Mouse (Mus musculus): ENCODE results near the gene Adora2a. TPM values are rescaled to one million over a fixed set of nuclear protein-coding genes. Genes with fewer than 3 reads are reported as not detected.

The Adora2a gene
- polyA plus RNA-seq, 1 experiment from 2014 or later, result 2.3 TPM

- whole genome bisulfite sequencing, result 65% methylated on average over 6 of the region's 6 CpGs
Observed at GRCm38 (mm10) chr10:75314190-75314980, 2.3 kb upstream of the Adora2a start.

DNA sequence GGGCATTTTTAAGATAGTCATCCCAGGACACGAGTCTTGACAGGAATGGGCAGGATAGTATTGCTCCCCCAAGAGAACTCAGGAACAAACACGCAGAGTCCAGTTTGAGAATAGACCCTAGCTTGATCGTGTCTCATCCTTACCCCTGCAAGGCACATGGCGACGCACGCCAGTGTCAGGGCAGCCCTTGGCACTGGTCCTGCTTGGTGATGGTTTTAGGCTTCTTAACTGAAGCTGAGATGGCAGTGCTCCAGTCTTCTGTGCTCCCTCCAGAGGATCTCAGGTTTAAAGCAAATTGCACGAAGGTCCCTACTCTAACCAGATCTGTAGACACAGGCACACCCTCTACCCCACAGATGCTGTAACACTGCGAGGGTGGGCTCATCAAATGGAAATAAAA is 921 bp upstream of the Adora2a start:
- no peak for ATAC-seq (ENCODE audit: insufficient number of reproducible peaks, insufficient read depth, low FRiP score, low TSS enrichment)
- Histone ChIP-seq H3K27me3 (peaks cover 45% of the 10 kb centered on the region), H3K4me2 (replicated peaks) (no peak overlapping the region), H3K4me3 (no peak overlapping the region), H3K36me3 (peaks cover 26% of the 10 kb centered on the region), H3K9ac (no peak overlapping the region), H3K9me3 (no peaks in the 10 kb centered on the region), H3K4me1 (0 out of 2 replicates have a peak, but pooled peaks cover 3% of the 10 kb centered on the region), H3K27ac (no peak overlapping the region)
- 78% methylated on average over 8 of the region's 8 CpGs for WGBS

More at GRCm38 (mm10) chr10:75314190-75314980, 2.3 kb upstream of the Adora2a start:
- H3K4me1 ChIP-seq, result 0 out of 2 replicates have a peak, but pooled peaks cover 3% of the 10 kb centered on the region
- H3K9ac ChIP-seq, result no peak overlapping the region
- H3K9me3 ChIP-seq, result no peaks in the 10 kb centered on the region
- H3K4me3 ChIP-seq, result no peak overlapping the region
- no peak overlapping the region for H3K4me2 ChIP-seq (replicated peaks)
- H3K36me3 ChIP-seq, result peaks cover 38% of the 10 kb centered on the region
- peaks cover 35% of the 10 kb centered on the region for H3K27me3 ChIP-seq
- no peak overlapping the region for H3K27ac ChIP-seq
- no peak for ATAC-seq (ENCODE audit: insufficient number of reproducible peaks, insufficient read depth, low FRiP score, low TSS enrichment)

DNA sequence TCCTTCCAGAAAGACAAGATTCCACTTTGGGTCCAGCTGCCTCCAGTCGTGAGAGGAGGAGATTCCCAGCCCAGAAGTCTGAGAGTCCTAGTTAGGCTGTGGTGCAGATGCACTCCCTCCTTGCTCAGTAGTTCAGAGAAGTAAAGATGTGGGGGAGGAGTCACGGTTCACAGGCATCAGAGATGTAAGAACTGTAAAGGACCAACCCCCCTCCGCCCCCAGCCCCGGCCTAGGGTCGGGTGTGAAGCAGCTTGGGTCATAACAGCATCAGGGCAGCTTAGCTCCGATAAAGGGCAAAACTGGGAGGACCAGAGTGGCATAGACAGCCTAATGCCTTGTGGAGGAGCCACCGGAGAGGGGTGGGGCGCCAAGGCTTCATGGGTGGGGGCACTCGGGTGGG is 205 bp upstream of the Adora2a start:
- H3K9ac ChIP-seq, result peak overlapping the region; percentile 39
- 0 out of 2 replicates have a peak, but pooled peaks cover 3% of the 10 kb centered on the region for H3K4me1 ChIP-seq
- peaks cover 45% of the 10 kb centered on the region for H3K27me3 ChIP-seq
- 0 out of 2 replicates have a peak overlapping the region, but pooled peaks have one; percentile 7 for H3K27ac ChIP-seq
- H3K4me3 ChIP-seq, result peak overlapping the region; percentile 39
- peak overlapping the region; percentile 63 for H3K4me2 ChIP-seq (replicated peaks)
- no peak for ATAC-seq (ENCODE audit: insufficient number of reproducible peaks, insufficient read depth, low FRiP score, low TSS enrichment)
- H3K36me3 ChIP-seq, result peaks cover 19% of the 10 kb centered on the region
- H3K9me3 ChIP-seq, result no peaks in the 10 kb centered on the region
- WGBS, result 3% methylated on average over 9 of the region's 9 CpGs

DNA sequence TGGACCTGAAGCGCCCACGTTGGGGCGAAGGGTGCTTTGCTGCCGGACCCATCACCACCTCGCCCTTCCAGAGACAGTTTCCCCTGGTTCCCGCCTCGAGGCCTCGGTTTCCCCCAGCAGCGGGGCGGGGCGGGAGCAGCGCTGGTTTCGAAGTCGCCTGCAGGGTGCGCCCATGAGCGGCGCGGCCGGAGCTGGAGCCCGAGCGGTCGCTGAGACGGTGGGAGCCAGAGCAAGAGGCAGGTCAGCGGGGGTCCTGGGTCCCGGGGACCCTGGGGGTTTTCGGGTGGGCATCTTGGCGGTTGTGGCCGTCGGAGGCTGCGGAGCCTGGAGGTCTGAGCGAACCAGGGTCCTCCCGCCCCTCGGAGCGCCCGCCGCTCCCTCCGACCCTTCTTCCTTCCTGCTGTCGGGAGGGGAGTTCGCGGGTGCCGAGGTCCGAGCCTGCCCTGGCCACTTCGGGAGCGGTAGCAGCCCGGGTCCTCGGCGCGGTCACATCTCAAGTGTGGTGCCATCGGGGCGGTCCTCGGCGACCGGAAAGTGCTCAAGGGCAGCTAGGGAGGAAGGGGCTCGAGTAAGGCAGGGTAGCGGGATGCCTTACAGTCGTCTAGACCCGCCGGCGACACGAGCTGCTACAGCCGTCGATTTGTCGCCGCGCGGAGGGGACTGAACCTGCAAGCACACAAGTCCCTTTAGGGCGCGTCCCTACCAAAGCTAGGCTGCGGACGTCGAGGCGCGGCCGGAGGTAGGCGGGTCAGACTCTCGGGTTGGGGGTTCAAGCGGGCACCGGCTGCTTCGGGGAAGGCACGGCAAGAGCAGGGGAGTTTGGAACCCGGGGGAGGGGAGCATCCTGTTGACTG is 458 bp downstream of the Adora2a start:
- peak overlapping the region; percentile 39 for H3K9ac ChIP-seq
- peak overlapping the region; percentile 63 for H3K4me2 ChIP-seq (replicated peaks)
- 0 out of 2 replicates have a peak, but pooled peaks cover 3% of the 10 kb centered on the region for H3K4me1 ChIP-seq
- no peak overlapping the region for H3K27ac ChIP-seq
- 1% methylated on average over 80 of the region's 81 CpGs for WGBS
- H3K27me3 ChIP-seq, result peaks cover 45% of the 10 kb centered on the region
- H3K36me3 ChIP-seq, result peaks cover 12% of the 10 kb centered on the region; the same call in 1 of the 2 replicates
- peak overlapping the region; percentile 39 for H3K4me3 ChIP-seq
- no peak for ATAC-seq (ENCODE audit: insufficient number of reproducible peaks, insufficient read depth, low FRiP score, low TSS enrichment)
- H3K9me3 ChIP-seq, result no peaks in the 10 kb centered on the region

GRCm38 (mm10) chr10:75318206-75318605 is 1.5 kb downstream of the Adora2a start:
- no peak for ATAC-seq (ENCODE audit: insufficient number of reproducible peaks, insufficient read depth, low FRiP score, low TSS enrichment)
- peaks cover 45% of the 10 kb centered on the region for H3K27me3 ChIP-seq

GRCm38 (mm10) chr10:75320321-75320720 is 3.6 kb downstream of the Adora2a start:
- H3K4me2 ChIP-seq (replicated peaks), result no peak overlapping the region
- ATAC-seq (ENCODE audit: insufficient number of reproducible peaks, insufficient read depth, low FRiP score, low TSS enrichment), result no peak
- no peaks in the 10 kb centered on the region for H3K9me3 ChIP-seq
- 0 out of 2 replicates have a peak, but pooled peaks cover 9% of the 10 kb centered on the region for H3K4me1 ChIP-seq
- no peak overlapping the region for H3K4me3 ChIP-seq
- H3K9ac ChIP-seq, result no peak overlapping the region
- no peaks in the 10 kb centered on the region for H3K36me3 ChIP-seq
- 56% methylated on average over 4 of the region's 4 CpGs for WGBS
- peaks cover 45% of the 10 kb centered on the region for H3K27me3 ChIP-seq
- H3K27ac ChIP-seq, result no peak overlapping the region

More at GRCm38 (mm10) chr10:75318206-75318605, 1.5 kb downstream of the Adora2a start:
- Histone ChIP-seq H3K27ac (no peak overlapping the region), H3K9me3 (no peaks in the 10 kb centered on the region), H3K4me1 (0 out of 2 replicates have a peak, but pooled peaks cover 9% of the 10 kb centered on the region), H3K4me2 (replicated peaks) (peak overlapping the region; percentile 63; the same call in 1 of the 2 replicates), H3K4me3 (peak overlapping the region; percentile 39; the same call in 1 of the 2 replicates), H3K36me3 (0 out of 2 replicates have a peak, but pooled peaks cover 2% of the 10 kb centered on the region), H3K9ac (no peak overlapping the region)
- whole genome bisulfite sequencing, result 79% methylated on average over 6 of the region's 6 CpGs

DNA sequence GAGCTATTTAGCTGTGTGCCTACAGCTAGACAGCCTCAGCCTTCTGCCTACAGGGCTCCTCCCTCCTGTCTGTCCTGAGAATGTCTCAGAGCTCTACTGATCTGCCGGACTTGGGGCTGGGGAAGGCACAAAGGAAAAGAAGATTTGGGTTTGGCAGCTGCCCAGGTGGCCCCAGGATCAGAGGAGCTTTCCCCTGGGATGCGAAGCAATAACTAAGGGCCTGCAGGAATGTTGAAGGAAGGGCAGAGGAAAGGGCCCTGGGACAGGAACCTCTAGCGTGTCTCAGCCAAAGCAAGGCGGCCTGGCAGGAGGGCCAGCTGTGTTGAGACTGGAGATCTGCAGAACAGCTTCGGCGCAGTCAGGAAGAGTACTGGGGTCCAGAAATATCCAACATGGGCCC is 6.3 kb downstream of the Adora2a start:
- H3K36me3 ChIP-seq, result no peaks in the 10 kb centered on the region
- H3K4me1 ChIP-seq, result 0 out of 2 replicates have a peak, but pooled peaks cover 5% of the 10 kb centered on the region
- H3K27ac ChIP-seq, result no peak overlapping the region
- H3K4me3 ChIP-seq, result no peak overlapping the region
- WGBS, result 61% methylated on average over 6 of the region's 6 CpGs
- no peak overlapping the region for H3K4me2 ChIP-seq (replicated peaks)
- no peak overlapping the region for H3K9ac ChIP-seq
- no peak for ATAC-seq (ENCODE audit: insufficient number of reproducible peaks, insufficient read depth, low FRiP score, low TSS enrichment)
- H3K9me3 ChIP-seq, result no peaks in the 10 kb centered on the region
- peaks cover 24% of the 10 kb centered on the region for H3K27me3 ChIP-seq

DNA sequence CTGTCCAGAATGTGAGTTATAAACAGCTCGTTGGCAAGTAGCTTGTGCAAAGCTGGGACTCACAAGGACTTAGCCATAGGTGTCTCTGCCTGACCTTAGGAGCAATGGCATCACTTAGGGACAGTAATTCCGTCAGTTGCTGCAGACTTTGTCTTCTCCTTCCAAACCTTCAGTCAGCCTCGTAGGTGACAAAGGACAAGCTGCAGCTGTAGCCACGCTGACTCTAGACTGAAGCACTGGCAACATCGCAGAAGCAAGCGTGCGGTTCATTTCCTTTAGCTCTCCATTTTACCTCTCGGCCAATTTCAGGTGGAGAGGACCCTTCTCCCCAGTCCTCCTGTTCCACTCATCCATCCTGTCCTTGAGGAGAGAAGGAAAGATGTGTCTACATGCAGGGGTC is 7.3 kb downstream of the Adora2a start:
- no peak for ATAC-seq (ENCODE audit: insufficient number of reproducible peaks, insufficient read depth, low FRiP score, low TSS enrichment)
- H3K9me3 ChIP-seq, result no peaks in the 10 kb centered on the region
- H3K4me3 ChIP-seq, result no peak overlapping the region
- H3K4me2 ChIP-seq (replicated peaks), result no peak overlapping the region
- no peak overlapping the region for H3K27ac ChIP-seq
- no peak overlapping the region for H3K9ac ChIP-seq
- no peaks in the 10 kb centered on the region for H3K36me3 ChIP-seq
- WGBS, result 82% methylated on average over 8 of the region's 8 CpGs
- H3K4me1 ChIP-seq, result 0 out of 2 replicates have a peak, but pooled peaks cover 5% of the 10 kb centered on the region
- peaks cover 14% of the 10 kb centered on the region for H3K27me3 ChIP-seq

DNA sequence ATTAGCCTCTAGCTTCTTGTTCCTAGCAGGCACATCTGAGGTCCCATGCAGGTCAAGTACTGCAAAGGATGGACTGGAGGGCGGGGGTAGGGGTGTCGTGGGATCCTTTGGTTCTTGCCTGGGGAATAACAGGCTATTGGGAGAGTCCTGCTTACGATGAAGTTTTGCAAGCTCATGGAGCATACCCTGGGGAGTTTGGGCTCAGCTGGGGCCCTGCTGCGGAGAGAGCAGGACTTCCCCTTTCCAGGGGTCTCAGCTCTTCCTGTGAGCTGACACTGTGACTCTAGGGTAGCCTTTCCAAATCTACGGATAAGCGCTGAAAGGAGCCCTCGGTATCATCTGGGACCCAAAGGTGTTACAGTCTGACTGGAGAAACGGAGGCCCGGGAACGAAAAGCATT is 7.7 kb downstream of the Adora2a start:
- no peak for ATAC-seq (ENCODE audit: insufficient number of reproducible peaks, insufficient read depth, low FRiP score, low TSS enrichment)
- no peak overlapping the region for H3K9ac ChIP-seq
- no peaks in the 10 kb centered on the region for H3K36me3 ChIP-seq
- peaks cover 10% of the 10 kb centered on the region for H3K27me3 ChIP-seq
- no peaks in the 10 kb centered on the region for H3K9me3 ChIP-seq
- 69% methylated on average over 10 of the region's 10 CpGs for WGBS
- H3K4me3 ChIP-seq, result no peak overlapping the region
- 0 out of 2 replicates have a peak, but pooled peaks cover 5% of the 10 kb centered on the region for H3K4me1 ChIP-seq
- no peak overlapping the region for H3K27ac ChIP-seq
- H3K4me2 ChIP-seq (replicated peaks), result no peak overlapping the region

GRCm38 (mm10) chr10:75325821-75326220 is 9.1 kb downstream of the Adora2a start:
- Histone ChIP-seq H3K27me3 (no peaks in the 10 kb centered on the region), H3K36me3 (no peaks in the 10 kb centered on the region), H3K4me1 (0 out of 2 replicates have a peak, but pooled peaks cover 5% of the 10 kb centered on the region), H3K4me3 (no peak overlapping the region), H3K27ac (no peak overlapping the region), H3K9ac (no peak overlapping the region), H3K9me3 (no peaks in the 10 kb centered on the region), H3K4me2 (replicated peaks) (no peak overlapping the region)
- WGBS, result 92% methylated on average over 23 of the region's 23 CpGs
- ATAC-seq (ENCODE audit: insufficient number of reproducible peaks, insufficient read depth, low FRiP score, low TSS enrichment), result no peak

GRCm38 (mm10) chr10:75326553-75326952 is 9.9 kb downstream of the Adora2a start:
- no peaks in the 10 kb centered on the region for H3K36me3 ChIP-seq
- no peak overlapping the region for H3K27ac ChIP-seq
- H3K4me3 ChIP-seq, result no peak overlapping the region
- no peaks in the 10 kb centered on the region for H3K9me3 ChIP-seq
- H3K4me2 ChIP-seq (replicated peaks), result no peak overlapping the region
- H3K27me3 ChIP-seq, result no peaks in the 10 kb centered on the region
- ATAC-seq (ENCODE audit: insufficient number of reproducible peaks, insufficient read depth, low FRiP score, low TSS enrichment), result no peak
- 0 out of 2 replicates have a peak, but pooled peaks cover 5% of the 10 kb centered on the region for H3K4me1 ChIP-seq
- H3K9ac ChIP-seq, result no peak overlapping the region
- WGBS, result 87% methylated on average over 3 of the region's 3 CpGs
